ENCODE assay signal across 7 mouse cellular contexts in genomic region chr17:22230701-22231100, GRCm38 (mm10). TPM values are rescaled to one million over a fixed set of nuclear protein-coding genes. Genes with fewer than 3 reads are reported as not detected.
DNase-seq lines count a peak whose midpoint lies in the region; ATAC-seq lines count a peak whose summit lies in the region.
"Not testable (repeated sequence)": the region's sequence is repeated elsewhere in the genome, so short reads cannot be mapped to it uniquely, and the experiment has no call there.

No protein-coding gene starts in this region.

- not testable (repeated sequence) for H3K27me3 ChIP-seq in limb, embryonic 11.5 days (ENCODE audit: control insufficient read depth, insufficient read depth, low read length)

- H3K4me2 ChIP-seq in limb, embryonic 11.5 days (ENCODE audit: low read depth, severe bottlenecking) = not testable (repeated sequence)

- peak; percentile 11 for DNase-seq in adrenal gland, postnatal 14 days
- peak; percentile 4 for DNase-seq in embryo, embryonic 11 days
- peak; percentile 58 for DNase-seq in heart, postnatal 4 days
- peak; percentile 24 for DNase-seq in limb, embryonic 11.5 days (ENCODE audit: low spot score)
- DNase-seq in neural tube, embryonic 10.5 days (ENCODE audit: extremely low spot score, low spot score) = peak; percentile 12
- peak; percentile 46 for DNase-seq in testis, postnatal 10 days (ENCODE audit: low spot score)
- peak; percentile 46 for DNase-seq in thymus, postnatal 4 days

- H3K4me3 ChIP-seq in limb, embryonic 11.5 days (ENCODE audit: low read depth, low read length) = not testable (repeated sequence)

- WGBS in limb, embryonic 11.5 days = 61% methylated on average over 19 of the region's 19 CpGs

- not testable (repeated sequence) for ATAC-seq in limb, embryonic 11.5 days (ENCODE audit: insufficient number of reproducible peaks, low FRiP score, low TSS enrichment, low read depth)

- not testable (repeated sequence) for H3K36me3 ChIP-seq in limb, embryonic 11.5 days (ENCODE audit: control insufficient read depth, insufficient read depth, low read length)

- H3K4me1 ChIP-seq in limb, embryonic 11.5 days (ENCODE audit: control insufficient read depth, insufficient read depth, low read length) = not testable (repeated sequence)

- H3K9ac ChIP-seq in limb, embryonic 11.5 days (ENCODE audit: low read length) = not testable (repeated sequence)

- H3K27ac ChIP-seq in limb, embryonic 11.5 days (replicated peaks; ENCODE audit: low read depth, low read length) = not testable (repeated sequence)

- H3K9me3 ChIP-seq in limb, embryonic 11.5 days (ENCODE audit: control insufficient read depth, low read length) = not testable (repeated sequence)

RNA-seq across cellular contexts. Expression of gene Zfp994, which starts 5.3 kb away (rescaled TPM):
- total RNA-seq in adrenal gland, postnatal 14 days (2021) = 4.2 TPM in 2 replicates
- 1 to 10 TPM; 2.6 to 2.8 TPM for total RNA-seq in heart, postnatal 4 days (2021)
- polyA plus RNA-seq in limb, embryonic 11.5 days (2014; fragmentation: Nextera tagmentation; extraction: Ambion mirVana) = 1.9 and 2.4 TPM in 2 replicates

Comparison
In these comparisons a context has a peak if more than half of its experiments do, and no peak if none do; other contexts are left out.
1. DNase-seq: peak in every context shown above with its lines; median percentile 58 in heart, postnatal 4 days; 46 in testis, postnatal 10 days; 46 in thymus, postnatal 4 days; 24 in limb, embryonic 11.5 days; 12 in neural tube, embryonic 10.5 days; 11 in adrenal gland, postnatal 14 days; 4 in embryo, embryonic 11 days.